Mouse (Mus musculus) ES-E14 (cell line): ENCODE results near the gene Mllt10. TPM values are rescaled to one million over a fixed set of nuclear protein-coding genes. Genes with fewer than 3 reads are reported as not detected.
A peak's percentile ranks its signal among the peaks of the same experiment; 100 is the strongest.

Experiments
- DNase-seq: peaks from one replicate; pipeline ENCODE4 v3.0.0-alpha.2; 2013; ENCODE audit warnings: low read depth, low spot score
- H3K27ac ChIP-seq: 2 replicates; pipeline ENCODE4 v1.5.1; 2012; ENCODE audit warnings: low read depth, mild to moderate bottlenecking, low read length, moderate library complexity, mixed read lengths; ENCODE audit not compliant: poor library complexity, insufficient read depth, severe bottlenecking
- H3K36me3 ChIP-seq: 2 replicates; pipeline ENCODE4 v1.6.1; 2012; ENCODE audit warnings: mild to moderate bottlenecking, low read length, moderate library complexity, mixed read lengths; ENCODE audit not compliant: control insufficient read depth, poor library complexity, insufficient read depth, severe bottlenecking
- H3K4me1 ChIP-seq, 2 experiments: fragments of 150-350 bp in 1 of 2; sonication (generic) in 1 of 2; 2 replicates each; pipeline ENCODE4 v1.6.1; 2012; ENCODE audit warnings: low read length in 2 of 2, mild to moderate bottlenecking in 1 of 2, mixed read lengths in 1 of 2; ENCODE audit not compliant: control insufficient read depth in 2 of 2, insufficient read depth in 2 of 2, poor library complexity in 1 of 2
- H3K4me3 ChIP-seq, 2 experiments: fragments of 150-350 bp in 1 of 2; sonication (generic) in 1 of 2; 2 replicates each; pipeline ENCODE4 v1.5.1; 2012; ENCODE audit warnings: low read length in 2 of 2, low read depth in 1 of 2, mild to moderate bottlenecking in 1 of 2, mixed read lengths in 1 of 2; ENCODE audit not compliant: insufficient read depth in 1 of 2, poor library complexity in 1 of 2, severe bottlenecking in 1 of 2
- H3K9ac ChIP-seq: 2 replicates; pipeline ENCODE4 v1.6.1; 2012; ENCODE audit warnings: low read depth, mild to moderate bottlenecking, low read length, mixed read lengths; ENCODE audit not compliant: poor library complexity, insufficient read depth, severe bottlenecking
- H3K9me3 ChIP-seq: fragments of 150-350 bp; sonication (generic); 2 replicates; pipeline ENCODE4 v1.6.1; 2012; ENCODE audit warnings: low read depth, mild to moderate bottlenecking, low read length; ENCODE audit not compliant: control insufficient read depth, insufficient read depth
- CHD2 ChIP-seq: IDR thresholded peaks from 2 replicates; pipeline ENCODE4 v1.6.1; 2014; ENCODE audit warnings: mild to moderate bottlenecking, low read depth, low read length, inconsistent platforms
- HCFC1 ChIP-seq: IDR thresholded peaks from 2 replicates; pipeline ENCODE4 v1.6.1; 2012; ENCODE audit warnings: low read length, inconsistent platforms, borderline replicate concordance; ENCODE audit not compliant: insufficient read depth
- MAFK ChIP-seq: IDR thresholded peaks from 2 replicates; pipeline ENCODE4 v1.6.1; 2014; ENCODE audit warnings: mild to moderate bottlenecking, low read depth, low read length, inconsistent platforms; ENCODE audit not compliant: insufficient read depth
- ZC3H11A ChIP-seq: IDR thresholded peaks from 2 replicates; pipeline ENCODE4 v1.6.1; 2012; ENCODE audit warnings: low read depth, mild to moderate bottlenecking, inconsistent platforms, low read length, borderline replicate concordance
- ZNF384 ChIP-seq: IDR thresholded peaks from 2 replicates; pipeline ENCODE4 v1.6.1; 2012; ENCODE audit warnings: low read depth, low read length, inconsistent platforms
- in situ Hi-C, 2 experiments: fragments of 600-800 bp; cut with MboI; formaldehyde crosslinking; loops; one replicate each; pipeline ENCODE4 v1.15.1; 2025; ENCODE audit warnings: low sequenced_read_pairs in 2 of 2, inconsistent platforms in 1 of 2; ENCODE audit not compliant: unreplicated experiment in 2 of 2
- total RNA-seq: library from RNA; depleted of rRNA; stranded (reverse); fragments of 300-350 nt; gene quantifications from 2 replicates; pipeline ENCODE4 v1.2.3, GENCODE M21; 2012; rRNA removed

Mllt10 gene
- total RNA-seq, 1 experiment = 40.7 TPM

DNA sequence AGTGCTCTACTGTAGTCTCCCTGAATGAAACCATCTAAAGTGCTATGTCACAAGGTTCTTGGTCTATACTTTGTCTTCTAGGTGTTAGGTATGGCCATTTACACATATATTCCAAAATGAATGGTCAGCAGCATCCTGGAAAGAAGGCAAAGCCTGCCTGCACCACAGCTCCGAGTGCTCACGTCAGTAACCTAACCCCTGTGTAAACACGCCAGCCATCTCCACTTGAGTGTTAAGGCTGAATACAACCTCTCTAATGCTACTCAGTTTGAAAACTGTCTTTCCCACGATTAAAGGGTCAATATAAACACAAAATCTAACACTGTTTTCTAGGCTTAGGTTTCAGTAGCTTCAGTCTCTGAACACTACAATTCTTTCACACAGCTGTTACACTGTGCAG, 176.1 kb downstream of the Mllt10 start:
- in situ Hi-C loops = no loop called here
- peaks cover 0 to 5% of the 10 kb centered on the region in 2 experiments; a peak in 3 of 4 replicates for H3K4me1 ChIP-seq

DNA sequence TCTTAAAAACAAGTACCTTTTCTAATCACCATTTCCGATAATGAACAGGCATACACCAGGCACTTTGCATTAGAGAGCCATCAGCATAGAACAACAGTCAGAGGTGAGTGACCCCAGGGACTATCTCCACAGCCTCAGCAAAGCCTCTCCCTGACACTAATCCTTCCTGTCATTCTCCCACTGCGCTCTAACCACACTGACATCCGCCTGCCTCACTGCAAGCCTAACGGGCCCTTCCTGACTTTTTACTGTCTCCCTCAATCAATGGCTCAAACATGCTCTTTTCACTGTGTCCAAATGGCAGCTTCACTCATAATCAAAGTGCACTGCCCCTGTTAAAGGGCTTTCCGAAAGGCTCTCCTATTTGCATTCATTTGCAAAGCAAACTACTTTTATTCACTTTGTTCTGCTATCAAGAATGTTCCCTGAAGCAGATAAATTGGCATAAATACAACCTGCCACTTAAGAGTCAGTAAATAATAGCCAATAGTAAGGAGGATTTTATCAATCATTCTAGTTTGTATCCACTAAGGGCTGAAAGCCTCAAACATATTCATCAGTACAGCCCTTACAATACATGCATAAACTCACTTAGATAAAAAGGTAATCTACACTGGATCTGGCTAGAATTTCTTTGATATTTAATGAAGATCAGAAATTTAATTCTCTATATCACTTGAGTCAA, 178.0 kb downstream of the Mllt10 start:
- peak; percentile 2 for DNase-seq
- no peaks in the 10 kb centered on the region for H3K36me3 ChIP-seq
- no peak overlapping the region for H3K27ac ChIP-seq
- H3K9ac ChIP-seq = no peak overlapping the region
- H3K4me3 ChIP-seq = no peak overlapping the region
- in situ Hi-C loops = no loop called here
- TF ChIP-seq MAFK (no peak), HCFC1 (no peak), CHD2 (no peak), ZC3H11A (no peak), ZNF384 (no peak)
- no peaks in the 10 kb centered on the region for H3K9me3 ChIP-seq
- peaks cover 0 to 5% of the 10 kb centered on the region in 2 experiments; a peak in 3 of 4 replicates for H3K4me1 ChIP-seq

More for the DNA sequence above, 176.1 kb downstream of the Mllt10 start:
- DNase-seq = no peak
- no peak overlapping the region for H3K27ac ChIP-seq
- TF ChIP-seq ZC3H11A (no peak), HCFC1 (no peak), CHD2 (no peak), MAFK (no peak), ZNF384 (no peak)
- H3K36me3 ChIP-seq = no peaks in the 10 kb centered on the region
- H3K9me3 ChIP-seq = no peaks in the 10 kb centered on the region
- no peak overlapping the region for H3K4me3 ChIP-seq
- H3K9ac ChIP-seq = no peak overlapping the region

DNA sequence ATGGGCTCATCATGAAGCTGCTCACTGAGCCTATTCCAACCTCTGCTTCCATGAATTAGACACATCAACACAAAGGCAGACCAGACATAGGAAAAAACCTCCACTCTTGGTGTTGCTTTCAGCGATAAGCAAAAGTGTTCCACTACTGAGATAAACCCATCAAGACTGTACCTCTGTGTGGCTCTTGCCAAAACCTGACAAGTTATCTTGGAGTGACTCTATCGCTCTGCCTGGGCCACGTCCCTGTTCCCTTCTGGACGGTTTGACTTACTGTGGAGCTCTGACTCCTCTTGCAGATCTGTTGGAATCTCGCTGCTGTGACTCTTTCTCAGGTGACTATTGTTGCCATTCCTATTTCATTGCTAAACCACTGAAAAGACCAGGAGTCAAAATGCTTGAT, 180.5 kb downstream of the Mllt10 start:
- H3K27ac ChIP-seq = no peak overlapping the region
- no peak for TF ChIP-seq MAFK
- TF ChIP-seq ZC3H11A = no peak
- TF ChIP-seq ZNF384 = no peak
- TF ChIP-seq CHD2 = no peak
- no peak for TF ChIP-seq HCFC1
- H3K4me3 ChIP-seq = no peak overlapping the region
- no peak for DNase-seq
- no peaks in the 10 kb centered on the region for H3K36me3 ChIP-seq
- peaks cover 0 to 5% of the 10 kb centered on the region in 2 experiments; a peak in 3 of 4 replicates for H3K4me1 ChIP-seq
- no peak overlapping the region for H3K9ac ChIP-seq
- H3K9me3 ChIP-seq = no peaks in the 10 kb centered on the region
- in situ Hi-C loops = no loop called here

DNA sequence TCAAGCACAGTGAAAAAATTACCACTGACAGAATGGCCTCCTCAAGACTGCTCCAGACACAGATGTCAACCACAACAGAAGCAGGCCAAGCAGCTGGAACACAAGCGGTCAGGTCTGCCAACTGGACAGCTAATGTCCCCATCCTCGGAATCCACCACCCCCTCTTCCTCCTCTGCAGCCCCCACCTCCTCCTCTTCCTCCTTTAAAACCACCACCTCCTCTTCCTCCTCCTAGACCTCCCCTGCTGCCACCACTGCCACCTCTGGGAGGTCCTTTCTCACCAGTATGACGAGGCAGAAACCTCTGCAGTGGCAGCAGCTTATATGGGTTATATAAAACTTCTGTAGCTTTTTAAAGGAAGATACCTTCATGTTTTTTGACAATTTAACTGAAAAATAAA, 194.2 kb downstream of the Mllt10 start:
- in situ Hi-C loops = no loop called here
- TF ChIP-seq ZNF384 = peak; percentile 45; the same call in 1 of the 2 replicates
- TF ChIP-seq HCFC1 = no peak
- no peak for TF ChIP-seq CHD2
- no peak for TF ChIP-seq ZC3H11A
- no peak for TF ChIP-seq MAFK
- Histone ChIP-seq H3K4me1 (no peaks in the 10 kb centered on the region), H3K9ac (no peak overlapping the region), H3K9me3 (no peaks in the 10 kb centered on the region), H3K4me3 (no peak overlapping the region), H3K36me3 (no peaks in the 10 kb centered on the region), H3K27ac (no peak overlapping the region)
- DNase-seq = no peak

Other genes with a start within 250 kb of the Mllt10 start
- gene H2al2a, start 58.3 kb upstream of the Mllt10 start, total RNA-seq = not detected in 2 replicates
- 1.9 and 6.2 TPM in 2 replicates for gene A930004D18Rik, start 17.5 kb upstream of the Mllt10 start, total RNA-seq
- 0.63 and 2.6 TPM in 2 replicates for gene Skida1, start 6.2 kb upstream of the Mllt10 start, total RNA-seq